Mouse (Mus musculus): ENCODE measurements around the gene Grk4. TPM values are rescaled to one million over a fixed set of nuclear protein-coding genes. Genes with fewer than 3 reads are reported as not detected.
"Not testable (repeated sequence)": the region's sequence is repeated elsewhere in the genome, so short reads cannot be mapped to it uniquely, and the experiment has no call there.

Gene Grk4
- polyA plus RNA-seq, 1 experiment from 2014 or later = 2.8 TPM

DNA sequence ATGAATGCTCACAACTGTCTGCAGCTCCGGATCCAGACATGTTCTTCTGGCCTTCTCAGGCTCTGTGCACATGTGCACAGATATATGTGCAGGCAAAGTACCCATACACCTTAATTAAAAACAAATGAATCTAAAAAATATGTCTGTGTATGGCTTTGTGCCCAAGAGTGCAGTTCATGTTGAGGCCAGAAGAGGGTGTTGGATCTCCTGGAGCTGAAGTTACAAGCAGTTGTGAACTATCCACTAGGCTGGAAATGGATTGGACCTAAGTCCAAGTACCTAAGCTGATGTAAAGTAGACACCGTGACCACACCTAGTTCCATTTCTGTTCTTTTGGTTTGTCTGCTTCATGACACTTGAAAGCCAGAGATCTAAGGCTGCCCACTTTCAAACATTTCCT is 9.3 kb downstream of the Grk4 start:
- no peaks in the 10 kb centered on the region for H3K4me1 ChIP-seq (ENCODE audit: control insufficient read depth, insufficient read depth, low read length)
- H3K9me3 ChIP-seq (ENCODE audit: control insufficient read depth, low read depth, low read length) = no peaks in the 10 kb centered on the region
- no peak overlapping the region for H3K9ac ChIP-seq (replicated peaks; ENCODE audit: low read depth, low read length)
- no peak overlapping the region for H3K27ac ChIP-seq (ENCODE audit: low read length)
- 92% methylated on average over 2 of the region's 2 CpGs for WGBS
- H3K27me3 ChIP-seq (ENCODE audit: control insufficient read depth, insufficient read depth, low read length) = no peaks in the 10 kb centered on the region
- H3K4me2 ChIP-seq (replicated peaks; ENCODE audit: low read depth, low read length) = no peak overlapping the region
- H3K36me3 ChIP-seq (ENCODE audit: control insufficient read depth, insufficient read depth, low read length) = no peaks in the 10 kb centered on the region
- ATAC-seq (ENCODE audit: insufficient number of reproducible peaks, insufficient read depth, low FRiP score, low read depth) = no peak
- H3K4me3 ChIP-seq (ENCODE audit: low read depth, low read length) = no peak overlapping the region

GRCm38 (mm10) chr5:34670280-34670679 is 10.1 kb downstream of the Grk4 start:
- no peak overlapping the region for H3K9ac ChIP-seq (replicated peaks; ENCODE audit: low read depth, low read length)
- 81% methylated on average over 4 of the region's 4 CpGs for WGBS
- no peak overlapping the region for H3K4me3 ChIP-seq (ENCODE audit: low read depth, low read length)
- H3K36me3 ChIP-seq (ENCODE audit: control insufficient read depth, insufficient read depth, low read length) = no peaks in the 10 kb centered on the region
- no peak overlapping the region for H3K4me2 ChIP-seq (replicated peaks; ENCODE audit: low read depth, low read length)
- H3K4me1 ChIP-seq (ENCODE audit: control insufficient read depth, insufficient read depth, low read length) = no peaks in the 10 kb centered on the region
- H3K9me3 ChIP-seq (ENCODE audit: control insufficient read depth, low read depth, low read length) = no peaks in the 10 kb centered on the region
- H3K27me3 ChIP-seq (ENCODE audit: control insufficient read depth, insufficient read depth, low read length) = no peaks in the 10 kb centered on the region
- H3K27ac ChIP-seq (ENCODE audit: low read length) = no peak overlapping the region
- no peak for ATAC-seq (ENCODE audit: insufficient number of reproducible peaks, insufficient read depth, low FRiP score, low read depth)

GRCm38 (mm10) chr5:34689868-34690267 is 29.7 kb downstream of the Grk4 start:
- no peaks in the 10 kb centered on the region for H3K4me1 ChIP-seq (ENCODE audit: control insufficient read depth, insufficient read depth, low read length)
- 86% methylated on average over 1 of the region's 1 CpGs for WGBS
- H3K4me3 ChIP-seq (ENCODE audit: low read depth, low read length) = no peak overlapping the region
- H3K27ac ChIP-seq (ENCODE audit: low read length) = no peak overlapping the region
- no peaks in the 10 kb centered on the region for H3K27me3 ChIP-seq (ENCODE audit: control insufficient read depth, insufficient read depth, low read length)
- H3K36me3 ChIP-seq (ENCODE audit: control insufficient read depth, insufficient read depth, low read length) = no peaks in the 10 kb centered on the region
- no peak overlapping the region for H3K4me2 ChIP-seq (replicated peaks; ENCODE audit: low read depth, low read length)
- H3K9ac ChIP-seq (replicated peaks; ENCODE audit: low read depth, low read length) = no peak overlapping the region
- ATAC-seq (ENCODE audit: insufficient number of reproducible peaks, insufficient read depth, low FRiP score, low read depth) = no peak
- no peaks in the 10 kb centered on the region for H3K9me3 ChIP-seq (ENCODE audit: control insufficient read depth, low read depth, low read length)

GRCm38 (mm10) chr5:34692782-34693181 is 32.6 kb downstream of the Grk4 start:
- no peak overlapping the region for H3K9ac ChIP-seq (replicated peaks; ENCODE audit: low read depth, low read length)
- H3K27me3 ChIP-seq (ENCODE audit: control insufficient read depth, insufficient read depth, low read length) = no peaks in the 10 kb centered on the region
- 76% methylated on average over 2 of the region's 2 CpGs for WGBS
- H3K4me3 ChIP-seq (ENCODE audit: low read depth, low read length) = no peak overlapping the region
- H3K4me2 ChIP-seq (replicated peaks; ENCODE audit: low read depth, low read length) = no peak overlapping the region
- ATAC-seq (ENCODE audit: insufficient number of reproducible peaks, insufficient read depth, low FRiP score, low read depth) = no peak
- H3K27ac ChIP-seq (ENCODE audit: low read length) = no peak overlapping the region
- no peaks in the 10 kb centered on the region for H3K4me1 ChIP-seq (ENCODE audit: control insufficient read depth, insufficient read depth, low read length)
- H3K9me3 ChIP-seq (ENCODE audit: control insufficient read depth, low read depth, low read length) = no peaks in the 10 kb centered on the region
- H3K36me3 ChIP-seq (ENCODE audit: control insufficient read depth, insufficient read depth, low read length) = no peaks in the 10 kb centered on the region

DNA sequence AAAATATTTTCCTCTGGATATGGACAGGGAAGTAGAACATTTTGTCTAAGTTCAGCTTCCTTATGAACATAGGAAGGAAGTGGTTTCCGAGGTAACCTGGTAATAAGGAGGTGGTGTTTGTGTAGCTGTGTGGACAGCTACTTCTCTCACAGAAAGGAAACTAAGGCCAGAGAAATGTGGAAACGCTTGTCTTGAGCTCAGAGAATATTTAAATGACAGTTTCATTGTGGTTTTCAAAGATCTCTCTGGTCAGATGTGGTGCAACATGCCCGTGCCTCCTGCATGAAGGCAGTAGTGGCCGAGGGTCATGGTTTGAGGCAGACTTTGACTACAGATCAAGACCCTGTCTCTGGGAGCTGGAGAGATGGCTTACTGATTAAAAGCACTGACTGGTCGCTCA is 35.3 kb downstream of the Grk4 start:
- no peak overlapping the region for H3K4me2 ChIP-seq (replicated peaks; ENCODE audit: low read depth, low read length)
- no peaks in the 10 kb centered on the region for H3K9me3 ChIP-seq (ENCODE audit: control insufficient read depth, low read depth, low read length)
- H3K27me3 ChIP-seq (ENCODE audit: control insufficient read depth, insufficient read depth, low read length) = no peaks in the 10 kb centered on the region
- H3K36me3 ChIP-seq (ENCODE audit: control insufficient read depth, insufficient read depth, low read length) = no peaks in the 10 kb centered on the region
- ATAC-seq (ENCODE audit: insufficient number of reproducible peaks, insufficient read depth, low FRiP score, low read depth) = no peak
- WGBS = 78% methylated on average over 5 of the region's 5 CpGs
- H3K4me1 ChIP-seq (ENCODE audit: control insufficient read depth, insufficient read depth, low read length) = no peaks in the 10 kb centered on the region
- no peak overlapping the region for H3K27ac ChIP-seq (ENCODE audit: low read length)
- no peak overlapping the region for H3K9ac ChIP-seq (replicated peaks; ENCODE audit: low read depth, low read length)
- H3K4me3 ChIP-seq (ENCODE audit: low read depth, low read length) = no peak overlapping the region

- H3K9me3 ChIP-seq (ENCODE audit: control insufficient read depth, low read depth, low read length) = no peaks in the 10 kb centered on the region
- H3K27me3 ChIP-seq (ENCODE audit: control insufficient read depth, insufficient read depth, low read length) = no peaks in the 10 kb centered on the region
- H3K4me3 ChIP-seq (ENCODE audit: low read depth, low read length) = no peak overlapping the region
- no peak for ATAC-seq (ENCODE audit: insufficient number of reproducible peaks, insufficient read depth, low FRiP score, low read depth)
- no peak overlapping the region for H3K4me2 ChIP-seq (replicated peaks; ENCODE audit: low read depth, low read length)
- no peak overlapping the region for H3K9ac ChIP-seq (replicated peaks; ENCODE audit: low read depth, low read length)
- 79% methylated on average over 1 of the region's 1 CpGs for WGBS
- no peaks in the 10 kb centered on the region for H3K36me3 ChIP-seq (ENCODE audit: control insufficient read depth, insufficient read depth, low read length)
- no peak overlapping the region for H3K27ac ChIP-seq (ENCODE audit: low read length)
- H3K4me1 ChIP-seq (ENCODE audit: control insufficient read depth, insufficient read depth, low read length) = no peaks in the 10 kb centered on the region
These were observed 48.3 kb downstream of the Grk4 start for GRCm38 (mm10) chr5:34708436-34708835.

GRCm38 (mm10) chr5:34714371-34714770 is 54.2 kb downstream of the Grk4 start:
- H3K9ac ChIP-seq (replicated peaks; ENCODE audit: low read depth, low read length); H3K9me3 ChIP-seq (ENCODE audit: control insufficient read depth, low read depth, low read length); H3K4me1 ChIP-seq (ENCODE audit: control insufficient read depth, insufficient read depth, low read length); H3K4me3 ChIP-seq (ENCODE audit: low read depth, low read length); H3K36me3 ChIP-seq (ENCODE audit: control insufficient read depth, insufficient read depth, low read length); H3K27me3 ChIP-seq (ENCODE audit: control insufficient read depth, insufficient read depth, low read length); H3K27ac ChIP-seq (ENCODE audit: low read length); ATAC-seq (ENCODE audit: insufficient number of reproducible peaks, insufficient read depth, low FRiP score, low read depth); H3K4me2 ChIP-seq (replicated peaks; ENCODE audit: low read depth, low read length): not testable (repeated sequence)
- WGBS = 69% methylated on average over 3 of the region's 3 CpGs

- Histone ChIP-seq H3K4me3 (ENCODE audit: low read depth, low read length) (no peak overlapping the region), H3K9ac (replicated peaks; ENCODE audit: low read depth, low read length) (no peak overlapping the region), H3K36me3 (ENCODE audit: control insufficient read depth, insufficient read depth, low read length) (no peaks in the 10 kb centered on the region), H3K4me1 (ENCODE audit: control insufficient read depth, insufficient read depth, low read length) (no peaks in the 10 kb centered on the region), H3K27me3 (ENCODE audit: control insufficient read depth, insufficient read depth, low read length) (no peaks in the 10 kb centered on the region), H3K4me2 (replicated peaks; ENCODE audit: low read depth, low read length) (no peak overlapping the region), H3K27ac (ENCODE audit: low read length) (no peak overlapping the region), H3K9me3 (ENCODE audit: control insufficient read depth, low read depth, low read length) (no peaks in the 10 kb centered on the region)
- 83% methylated on average over 5 of the region's 5 CpGs for WGBS
- no peak for ATAC-seq (ENCODE audit: insufficient number of reproducible peaks, insufficient read depth, low FRiP score, low read depth)
These were observed 54.6 kb downstream of the Grk4 start for GRCm38 (mm10) chr5:34714816-34715215.

GRCm38 (mm10) chr5:34729141-34729540 is 69.0 kb downstream of the Grk4 start:
- H3K9me3 ChIP-seq (ENCODE audit: control insufficient read depth, low read depth, low read length) = no peaks in the 10 kb centered on the region
- no peaks in the 10 kb centered on the region for H3K4me1 ChIP-seq (ENCODE audit: control insufficient read depth, insufficient read depth, low read length)
- H3K27me3 ChIP-seq (ENCODE audit: control insufficient read depth, insufficient read depth, low read length) = no peaks in the 10 kb centered on the region
- H3K4me3 ChIP-seq (ENCODE audit: low read depth, low read length) = no peak overlapping the region
- no peak for ATAC-seq (ENCODE audit: insufficient number of reproducible peaks, insufficient read depth, low FRiP score, low read depth)
- H3K36me3 ChIP-seq (ENCODE audit: control insufficient read depth, insufficient read depth, low read length) = no peaks in the 10 kb centered on the region
- H3K27ac ChIP-seq (ENCODE audit: low read length) = no peak overlapping the region
- no peak overlapping the region for H3K9ac ChIP-seq (replicated peaks; ENCODE audit: low read depth, low read length)
- no peak overlapping the region for H3K4me2 ChIP-seq (replicated peaks; ENCODE audit: low read depth, low read length)

All from stomach, embryonic 14.5 days (tissue).